Mouse (Mus musculus): ENCODE measurements around the gene Kif26b. TPM values are rescaled to one million over a fixed set of nuclear protein-coding genes. Genes with fewer than 3 reads are reported as not detected.

Gene Kif26b
- not detected for total RNA-seq (2023)

GRCm38 (mm10) chr1:178528431-178529351 lies at the start of gene Kif26b:
Gene Kif26b, plus strand, starts transcription at chr1:178529125.

Other genes starting within 250 kb of the Kif26b start
- 10 to 100 TPM; 26.8 to 46.2 TPM for gene Cox20, start 210.0 kb upstream of the Kif26b start, total RNA-seq (2023)
- 100 to 1,000 TPM; 539 to 582 TPM for gene Hnrnpu, start 191.3 kb upstream of the Kif26b start, total RNA-seq (2023)
- 1 to 10 TPM; 2.9 to 4.7 TPM for gene Efcab2, start 123.0 kb upstream of the Kif26b start, total RNA-seq (2023)

Data from monocyte, adult 59 days (primary cell).